Mouse (Mus musculus) forebrain, postnatal 0 days (tissue): ENCODE data around the gene Fbxo4. TPM values are rescaled to one million over a fixed set of nuclear protein-coding genes. Genes with fewer than 3 reads are reported as not detected.

Experiments
- ATAC-seq: fragments of 200-750 bp; cut with Nextera tagmentation; 2 replicates; pipeline ENCODE4 v1.8.0; 2017; ENCODE audit warnings: mild to moderate bottlenecking, moderate library complexity
- DNase-seq: peaks from one replicate; pipeline ENCODE4 v3.0.0-alpha.2; 2015
- H3K27ac ChIP-seq: fragments of 300-500 bp; sonication (generic); 2 replicates; pipeline ENCODE4 v1.5.1; 2014; ENCODE audit warnings: low read depth, mild to moderate bottlenecking, antibody characterized with exemption, low read length, moderate library complexity, mixed read lengths
- H3K27me3 ChIP-seq: fragments of 300-500 bp; sonication (generic); 2 replicates; pipeline ENCODE4 v1.6.1; 2014; ENCODE audit warnings: mild to moderate bottlenecking, low read length, mixed read lengths; ENCODE audit not compliant: insufficient read depth
- H3K36me3 ChIP-seq: fragments of 300-500 bp; sonication (generic); 2 replicates; pipeline ENCODE4 v1.6.1; 2014; ENCODE audit warnings: mild to moderate bottlenecking, moderate library complexity; ENCODE audit not compliant: insufficient read depth
- H3K4me1 ChIP-seq: fragments of 300-500 bp; sonication (generic); 2 replicates; pipeline ENCODE4 v1.6.1; 2014; ENCODE audit warnings: antibody characterized with exemption; ENCODE audit not compliant: insufficient read depth
- H3K4me2 ChIP-seq: fragments of 300-500 bp; sonication (generic); 2 replicates; pipeline ENCODE4 v1.6.1; 2014; ENCODE audit warnings: low read depth, mild to moderate bottlenecking, moderate library complexity
- H3K4me3 ChIP-seq: fragments of 300-500 bp; sonication (generic); 2 replicates; pipeline ENCODE4 v1.5.1; 2014; ENCODE audit warnings: low read depth, low read length, mixed read lengths
- H3K9ac ChIP-seq: fragments of 300-500 bp; sonication (generic); 2 replicates; pipeline ENCODE4 v1.6.1; 2014; ENCODE audit warnings: mild to moderate bottlenecking
- H3K9me3 ChIP-seq: fragments of 300-500 bp; sonication (generic); 2 replicates; pipeline ENCODE4 v1.6.1; 2016; ENCODE audit warnings: low read length
- CTCF ChIP-seq: sonication (generic); IDR thresholded peaks from 2 replicates; pipeline ENCODE4 v1.5.1; 2016; ENCODE audit warnings: antibody characterized with exemption, control low read depth, low read depth
- WGBS: fragments of 180-500 bp; shearing (Covaris S2); extraction: QIAGEN DNeasy Blood & Tissue Kit; methylation state at CpG from one replicate; pipeline ENCODE4 v1.1.7; 2014; 5-methylcytosine and 5-hydroxymethylcytosine counted together
- polyA plus RNA-seq: library from polyadenylated mRNA; unstranded; fragments of >200 nt; fragmentation: Nextera tagmentation; extraction: Ambion mirVana; gene quantifications from 2 replicates; pipeline ENCODE4 v1.2.1, GENCODE M21; 2015
- total RNA-seq: library from RNA; depleted of rRNA; stranded (reverse); fragments of >200 nt; gene quantifications from 2 replicates; pipeline ENCODE4 v1.2.3, GENCODE M21; 2014; rRNA removed

The Fbxo4 gene
- total RNA-seq (13.3 and 13.9 TPM in 2 replicates), polyA plus RNA-seq (10.5 and 11.1 TPM in 2 replicates)

- Histone ChIP-seq H3K9me3 (no peaks in the 10 kb centered on the region), H3K27me3 (no peaks in the 10 kb centered on the region), H3K27ac (peak within 1 kb of the TSS; percentile 96), H3K4me1 (0 out of 2 replicates have a peak, but pooled peaks cover 4% of the 10 kb centered on the region), H3K4me2 (peak within 1 kb of the TSS; percentile 72), H3K36me3 (peaks cover 3% of the 10 kb centered on the region; the same call in 1 of the 2 replicates), H3K4me3 (peak within 1 kb of the TSS; percentile 66), H3K9ac (peak within 1 kb of the TSS; percentile 98)
- ATAC-seq (peak; percentile 95), DNase-seq (peak; percentile 78)
- TF ChIP-seq CTCF = no peak
- 3% methylated on average over 58 of the region's 61 CpGs for WGBS
Measured at GRCm38 (mm10) chr15:3979061-3979848, at the start of gene Fbxo4. TSS of gene Fbxo4 (minus strand) at chr15:3979573.

- Histone ChIP-seq H3K4me2 (no peak overlapping the region), H3K27me3 (no peaks in the 10 kb centered on the region), H3K27ac (no peak overlapping the region), H3K36me3 (no peaks in the 10 kb centered on the region), H3K4me3 (no peak overlapping the region), H3K9ac (no peak overlapping the region), H3K4me1 (peaks cover 5% of the 10 kb centered on the region; the same call in 1 of the 2 replicates), H3K9me3 (no peaks in the 10 kb centered on the region)
- no peak for TF ChIP-seq CTCF
- DNase-seq (no peak), ATAC-seq (no peak)
Measured at GRCm38 (mm10) chr15:4028960-4029359, 49.6 kb upstream of the Fbxo4 start.

GRCm38 (mm10) chr15:4028411-4028700 lies 49.0 kb upstream of the Fbxo4 start:
- H3K4me1 ChIP-seq = peaks cover 5% of the 10 kb centered on the region; the same call in 1 of the 2 replicates
- no peaks in the 10 kb centered on the region for H3K9me3 ChIP-seq
- DNase-seq (no peak), ATAC-seq (no peak)
- H3K9ac ChIP-seq = no peak overlapping the region
- no peak overlapping the region for H3K4me2 ChIP-seq
- no peaks in the 10 kb centered on the region for H3K27me3 ChIP-seq
- no peaks in the 10 kb centered on the region for H3K36me3 ChIP-seq
- WGBS = 72% methylated on average over 6 of the region's 6 CpGs
- no peak overlapping the region for H3K4me3 ChIP-seq
- no peak for TF ChIP-seq CTCF
- no peak overlapping the region for H3K27ac ChIP-seq

GRCm38 (mm10) chr15:4027671-4028410 lies 48.5 kb upstream of the Fbxo4 start:
- DNase-seq = no peak
- Histone ChIP-seq H3K27ac (peak overlapping the region; percentile 96), H3K4me3 (peak overlapping the region; percentile 58), H3K36me3 (no peaks in the 10 kb centered on the region), H3K9ac (peak overlapping the region; percentile 89), H3K4me2 (peak overlapping the region; percentile 49), H3K4me1 (peaks cover 5% of the 10 kb centered on the region; the same call in 1 of the 2 replicates), H3K27me3 (no peaks in the 10 kb centered on the region), H3K9me3 (no peaks in the 10 kb centered on the region)
- 3% methylated on average over 6 of the region's 6 CpGs for WGBS
- ATAC-seq = no peak
- no peak for TF ChIP-seq CTCF

GRCm38 (mm10) chr15:4026831-4027584 lies 47.6 kb upstream of the Fbxo4 start:
- DNase-seq (peak; percentile 82), ATAC-seq (peak; percentile 76)
- Histone ChIP-seq H3K4me2 (peak overlapping the region; percentile 49), H3K9me3 (no peaks in the 10 kb centered on the region), H3K4me1 (peaks cover 5% of the 10 kb centered on the region; the same call in 1 of the 2 replicates), H3K27ac (peak overlapping the region; percentile 96), H3K4me3 (peak overlapping the region; percentile 58), H3K9ac (peak overlapping the region; percentile 89), H3K36me3 (no peaks in the 10 kb centered on the region), H3K27me3 (no peaks in the 10 kb centered on the region)
- under 1% methylated on average over 65 of the region's 65 CpGs for WGBS
- TF ChIP-seq CTCF = no peak

GRCm38 (mm10) chr15:4026231-4026773 lies 46.9 kb upstream of the Fbxo4 start, which contains the start of gene Oxct1:
TSS of gene Oxct1 (plus strand) at chr15:4026383.
- ATAC-seq (peak; percentile 96), DNase-seq (peak; percentile 93)
- H3K27ac ChIP-seq = peak within 1 kb of the TSS; percentile 96
- H3K4me1 ChIP-seq = peaks cover 5% of the 10 kb centered on the region; the same call in 1 of the 2 replicates
- H3K4me2 ChIP-seq = peak within 1 kb of the TSS; percentile 49
- H3K36me3 ChIP-seq = no peaks in the 10 kb centered on the region
- H3K9me3 ChIP-seq = no peaks in the 10 kb centered on the region
- peak; percentile 75 for TF ChIP-seq CTCF
- H3K9ac ChIP-seq = peak within 1 kb of the TSS; percentile 89
- H3K4me3 ChIP-seq = peak within 1 kb of the TSS; percentile 58
- 0% methylated on average over 45 of the region's 45 CpGs for WGBS
- no peaks in the 10 kb centered on the region for H3K27me3 ChIP-seq
